Mouse (Mus musculus) heart, embryonic 11.5 days (tissue): ENCODE data around the gene Ccdc7b. TPM values are rescaled to one million over a fixed set of nuclear protein-coding genes. Genes with fewer than 3 reads are reported as not detected.
"Not testable (repeated sequence)": the region's sequence is repeated elsewhere in the genome, so short reads cannot be mapped to it uniquely, and the experiment has no call there.

Experiments
- ATAC-seq: fragments of 200-750 bp; cut with Nextera tagmentation; replicated peaks from 2 replicates; pipeline ENCODE4 v1.8.0; 2017; ENCODE audit warnings: moderate library complexity; ENCODE audit not compliant: insufficient number of reproducible peaks, low FRiP score, low TSS enrichment
- H3K27ac ChIP-seq: fragments of 300-500 bp; sonication (generic); 2 replicates; pipeline ENCODE4 v1.5.1; 2014; ENCODE audit warnings: mild to moderate bottlenecking, low read depth, low read length
- H3K27me3 ChIP-seq: fragments of 300-500 bp; sonication (generic); 2 replicates; pipeline ENCODE4 v1.6.1; 2014; ENCODE audit warnings: mild to moderate bottlenecking, low read length, mixed read lengths; ENCODE audit not compliant: control insufficient read depth, insufficient read depth
- H3K36me3 ChIP-seq: fragments of 300-500 bp; sonication (generic); 2 replicates; pipeline ENCODE4 v1.6.1; 2014; ENCODE audit warnings: mild to moderate bottlenecking, low read length, moderate library complexity, mixed read lengths; ENCODE audit not compliant: control insufficient read depth, insufficient read depth
- H3K4me1 ChIP-seq: fragments of 300-500 bp; sonication (generic); 2 replicates; pipeline ENCODE4 v1.6.1; 2014; ENCODE audit warnings: low read length; ENCODE audit not compliant: control insufficient read depth, insufficient read depth
- H3K4me2 ChIP-seq: fragments of 300-500 bp; sonication (generic); 2 replicates; pipeline ENCODE4 v1.6.1; 2014; ENCODE audit warnings: mild to moderate bottlenecking, moderate library complexity
- H3K4me3 ChIP-seq: fragments of 300-500 bp; sonication (generic); 2 replicates; pipeline ENCODE4 v1.5.1; 2014; ENCODE audit warnings: low read depth, low read length
- H3K9ac ChIP-seq: fragments of 300-500 bp; sonication (generic); 2 replicates; pipeline ENCODE4 v1.6.1; 2014; ENCODE audit warnings: mild to moderate bottlenecking, low read depth, low read length, moderate library complexity
- H3K9me3 ChIP-seq: fragments of 300-500 bp; sonication (generic); replicated peaks from 2 replicates; pipeline ENCODE4 v1.6.1; 2016; ENCODE audit warnings: low read length; ENCODE audit not compliant: control insufficient read depth
- WGBS: fragments of 180-500 bp; shearing (Covaris S2); extraction: QIAGEN DNeasy Blood & Tissue Kit; methylation state at CpG from one replicate; pipeline ENCODE4 v1.1.7; 2014; ENCODE audit not compliant: insufficient replicate concordance; 5-methylcytosine and 5-hydroxymethylcytosine counted together
- polyA plus RNA-seq: library from polyadenylated mRNA; unstranded; fragments of >200 nt; fragmentation: Nextera tagmentation; extraction: Ambion mirVana; gene quantifications from 2 replicates; pipeline ENCODE4 v1.2.1, GENCODE M21; 2014

The Ccdc7b gene
- polyA plus RNA-seq: not detected in 2 replicates

GRCm38 (mm10) chr8:129066834-129067233 is at the start of gene Ccdc7b:
Gene Ccdc7b (plus strand): TSS chr8:129067134.
- not testable (repeated sequence) for H3K27me3 ChIP-seq, H3K27ac ChIP-seq, ATAC-seq, H3K4me3 ChIP-seq, H3K36me3 ChIP-seq, H3K4me1 ChIP-seq, H3K4me2 ChIP-seq, H3K9me3 ChIP-seq, H3K9ac ChIP-seq
- WGBS: 63% methylated on average over 1 of the region's 10 CpGs

- 74% methylated on average over 2 of the region's 11 CpGs for WGBS
- not testable (repeated sequence) for H3K9ac ChIP-seq, H3K4me2 ChIP-seq, H3K27ac ChIP-seq, H3K4me3 ChIP-seq, ATAC-seq, H3K36me3 ChIP-seq, H3K27me3 ChIP-seq, H3K9me3 ChIP-seq, H3K4me1 ChIP-seq
Observed at GRCm38 (mm10) chr8:129065417-129065816, 1.5 kb upstream of the Ccdc7b start, which contains the start of gene Ccdc7a. Gene Ccdc7a (minus strand): TSS chr8:129065517.

DNA sequence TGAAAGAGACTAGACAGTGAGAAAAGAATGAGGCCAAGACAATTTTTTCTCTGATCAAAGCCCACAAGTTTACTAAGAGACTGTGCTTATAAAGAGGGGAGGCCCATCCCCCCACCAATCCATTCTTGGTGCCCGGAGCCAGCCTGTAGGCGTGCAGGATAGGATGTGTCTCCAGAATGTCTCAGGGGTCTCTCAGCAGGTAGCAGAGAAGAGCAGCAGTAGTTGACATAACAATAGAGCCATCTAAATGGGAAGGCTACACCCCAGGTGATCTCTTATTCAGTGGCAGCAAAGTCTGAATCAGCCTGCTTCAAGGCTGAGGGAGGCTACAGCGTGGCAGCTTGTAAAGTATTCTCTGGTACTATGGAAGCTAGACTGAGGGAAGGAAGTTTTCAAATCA is 48.8 kb downstream of the Ccdc7b start:
- H3K4me2 ChIP-seq: not testable (repeated sequence)
- WGBS: 63% methylated on average over 3 of the region's 3 CpGs

DNA sequence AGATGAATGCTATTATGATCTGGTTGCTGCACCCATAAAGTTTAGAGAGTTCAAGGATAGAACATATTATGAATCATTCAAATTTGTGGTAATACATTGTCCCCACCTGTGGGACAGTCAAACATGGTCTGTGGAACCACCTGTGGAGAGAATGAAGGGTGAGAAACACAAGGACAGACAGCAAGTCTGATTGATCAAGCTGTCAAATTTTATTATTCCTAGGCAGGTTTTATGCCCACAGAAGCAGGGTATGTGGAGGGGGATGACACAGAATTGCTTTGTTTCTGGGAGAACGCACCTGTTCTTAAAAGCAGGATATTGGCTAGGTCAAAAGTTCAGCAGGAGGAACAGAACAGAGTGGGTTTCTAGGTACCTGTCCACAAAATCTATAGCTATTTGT is 64.6 kb downstream of the Ccdc7b start, which contains the start of gene Gm10999:
TSS of gene Gm10999 (minus strand) at position 101 of the 400 bp plus-strand sequence.
- Histone ChIP-seq H3K36me3 (no peaks in the 10 kb centered on the region), H3K9ac (no peak within 1 kb of the TSS), H3K4me3 (no peak within 1 kb of the TSS), H3K4me2 (no peak within 1 kb of the TSS), H3K4me1 (no peaks in the 10 kb centered on the region), H3K9me3 (no peaks in the 10 kb centered on the region), H3K27ac (no peak within 1 kb of the TSS), H3K27me3 (no peaks in the 10 kb centered on the region)
- no peak for ATAC-seq
- 68% methylated on average over 1 of the region's 1 CpGs for WGBS

More for the DNA sequence above, 48.8 kb downstream of the Ccdc7b start:
- H3K27me3 ChIP-seq, H3K9me3 ChIP-seq, H3K4me1 ChIP-seq, ATAC-seq, H3K9ac ChIP-seq, H3K27ac ChIP-seq, H3K36me3 ChIP-seq, H3K4me3 ChIP-seq: not testable (repeated sequence)

DNA sequence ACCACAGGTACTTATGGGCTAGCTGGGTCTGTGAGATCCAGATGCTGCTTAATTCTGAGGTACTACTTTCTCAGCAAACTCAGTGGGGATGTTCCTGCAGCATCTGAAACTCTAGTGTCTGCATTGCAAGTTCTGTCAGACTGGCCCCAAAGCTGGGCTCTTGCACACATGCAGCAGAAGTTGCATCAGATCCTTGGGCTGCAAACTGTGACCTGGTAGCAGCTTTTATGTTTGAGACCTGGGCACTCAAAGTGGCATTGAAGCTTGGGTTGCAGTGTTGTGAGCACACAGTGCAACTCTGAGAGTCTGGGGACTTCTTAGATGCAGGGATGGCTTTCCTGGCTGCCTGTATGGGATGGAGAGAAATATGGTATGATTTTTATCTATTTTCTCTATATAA is 66.5 kb downstream of the Ccdc7b start:
- Histone ChIP-seq H3K4me2 (no peak overlapping the region), H3K36me3 (no peaks in the 10 kb centered on the region), H3K27ac (no peak overlapping the region), H3K9ac (no peak overlapping the region), H3K4me1 (no peaks in the 10 kb centered on the region), H3K4me3 (no peak overlapping the region), H3K27me3 (no peaks in the 10 kb centered on the region), H3K9me3 (no peaks in the 10 kb centered on the region)
- no peak for ATAC-seq

Other genes with a start within 250 kb of the Ccdc7b start
- not detected in 2 replicates for gene Ccdc7a, start 1.6 kb upstream of the Ccdc7b start, polyA plus RNA-seq
- gene Gm10999, start 64.5 kb downstream of the Ccdc7b start, polyA plus RNA-seq: not detected in 2 replicates
- 18.5 and 18.8 TPM in 2 replicates for gene 2610044O15Rik8, start 167.3 kb downstream of the Ccdc7b start, polyA plus RNA-seq